Mouse (Mus musculus): ENCODE results near the gene Troap. TPM values are rescaled to one million over a fixed set of nuclear protein-coding genes. Genes with fewer than 3 reads are reported as not detected.
A peak's percentile ranks its signal among the peaks of the same experiment; 100 is the strongest.

Troap gene
- polyA plus RNA-seq, 1 experiment from 2014 or later, result 7.1 TPM

GRCm38 (mm10) chr15:99093291-99094258 lies 19.2 kb downstream of the Troap start:
- H3K27me3 ChIP-seq (ENCODE audit: control insufficient read depth, insufficient read depth, low read length), result peaks cover 28% of the 10 kb centered on the region; the same call in 1 of the 2 replicates
- DNase-seq (ENCODE audit: low spot score), result peak; percentile 56

GRCm38 (mm10) chr15:99094631-99095270 lies 20.4 kb downstream of the Troap start:
- ATAC-seq (ENCODE audit: low FRiP score, low TSS enrichment), result no peak
- Histone ChIP-seq H3K4me3 (ENCODE audit: low read depth, low read length) (no peak overlapping the region), H3K36me3 (ENCODE audit: control insufficient read depth, insufficient read depth, low read length) (no peaks in the 10 kb centered on the region), H3K4me2 (replicated peaks; ENCODE audit: low read depth) (no peak overlapping the region), H3K4me1 (replicated peaks; ENCODE audit: control insufficient read depth, insufficient read depth) (peaks cover 5% of the 10 kb centered on the region; the same call in 1 of the 2 replicates), H3K27me3 (ENCODE audit: control insufficient read depth, insufficient read depth, low read length) (peaks cover 25% of the 10 kb centered on the region; the same call in 1 of the 2 replicates), H3K9me3 (ENCODE audit: control insufficient read depth, low read length) (no peaks in the 10 kb centered on the region), H3K27ac (replicated peaks) (no peak overlapping the region), H3K9ac (ENCODE audit: low read length) (no peak overlapping the region)
- TF ChIP-seq EP300 (optimal IDR thresholded peaks at IDR 0.05), result no peak
- no peak for TF ChIP-seq CTCF (IDR thresholded peaks at IDR 0.05; ENCODE audit: low read depth)
- 2% methylated on average over 27 of the region's 27 CpGs for WGBS
- DNase-seq (ENCODE audit: low spot score), result no peak

More at GRCm38 (mm10) chr15:99093291-99094258, 19.2 kb downstream of the Troap start:
- 4% methylated on average over 56 of the region's 56 CpGs for WGBS
- H3K4me2 ChIP-seq (replicated peaks; ENCODE audit: low read depth), result peak overlapping the region; percentile 64
- TF ChIP-seq EP300 (optimal IDR thresholded peaks at IDR 0.05) (no peak), CTCF (IDR thresholded peaks at IDR 0.05; ENCODE audit: low read depth) (peak; percentile 60)
- H3K27ac ChIP-seq (replicated peaks), result no peak overlapping the region
- peak overlapping the region; percentile 38 for H3K4me3 ChIP-seq (ENCODE audit: low read depth, low read length)
- H3K36me3 ChIP-seq (ENCODE audit: control insufficient read depth, insufficient read depth, low read length), result no peaks in the 10 kb centered on the region
- H3K4me1 ChIP-seq (replicated peaks; ENCODE audit: control insufficient read depth, insufficient read depth), result peaks cover 5% of the 10 kb centered on the region; the same call in 1 of the 2 replicates
- peak overlapping the region; percentile 31 for H3K9ac ChIP-seq (ENCODE audit: low read length)
- no peaks in the 10 kb centered on the region for H3K9me3 ChIP-seq (ENCODE audit: control insufficient read depth, low read length)
- ATAC-seq (ENCODE audit: low FRiP score, low TSS enrichment), result peak; percentile 53

DNA sequence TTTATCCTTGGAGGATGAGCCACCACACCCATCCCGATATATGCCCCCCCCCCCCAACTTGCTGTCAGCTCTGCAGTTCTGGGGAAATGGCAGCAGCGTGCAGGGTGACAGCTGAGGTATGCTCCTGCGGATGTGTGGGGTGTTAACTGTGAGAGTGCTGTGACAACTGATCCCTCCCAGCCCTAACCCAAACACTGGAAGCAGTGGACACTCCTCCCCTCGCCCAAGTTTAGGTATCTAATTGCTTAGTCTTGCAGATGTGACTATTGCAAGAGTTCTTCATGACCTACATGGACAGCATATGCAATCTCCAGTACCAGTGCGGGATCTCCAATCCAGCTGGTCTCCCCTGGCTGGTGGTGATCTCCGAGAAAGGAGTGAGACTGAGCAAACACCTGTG lies 21.0 kb downstream of the Troap start:
- no peak for ATAC-seq (ENCODE audit: low FRiP score, low TSS enrichment)
- H3K27me3 ChIP-seq (ENCODE audit: control insufficient read depth, insufficient read depth, low read length), result peaks cover 25% of the 10 kb centered on the region; the same call in 1 of the 2 replicates
- no peak overlapping the region for H3K4me2 ChIP-seq (replicated peaks; ENCODE audit: low read depth)
- no peak overlapping the region for H3K4me3 ChIP-seq (ENCODE audit: low read depth, low read length)
- 24% methylated on average over 6 of the region's 6 CpGs for WGBS
- H3K9me3 ChIP-seq (ENCODE audit: control insufficient read depth, low read length), result no peaks in the 10 kb centered on the region
- TF ChIP-seq EP300 (optimal IDR thresholded peaks at IDR 0.05), result no peak
- no peak for TF ChIP-seq CTCF (IDR thresholded peaks at IDR 0.05; ENCODE audit: low read depth)
- H3K36me3 ChIP-seq (ENCODE audit: control insufficient read depth, insufficient read depth, low read length), result no peaks in the 10 kb centered on the region
- DNase-seq (ENCODE audit: low spot score), result no peak
- H3K27ac ChIP-seq (replicated peaks), result no peak overlapping the region
- no peak overlapping the region for H3K9ac ChIP-seq (ENCODE audit: low read length)
- H3K4me1 ChIP-seq (replicated peaks; ENCODE audit: control insufficient read depth, insufficient read depth), result peaks cover 5% of the 10 kb centered on the region; the same call in 1 of the 2 replicates

- Histone ChIP-seq H3K9ac (ENCODE audit: low read length) (peak overlapping the region; percentile 35; the same call in 1 of the 2 replicates), H3K36me3 (ENCODE audit: control insufficient read depth, insufficient read depth, low read length) (no peaks in the 10 kb centered on the region)
- TF ChIP-seq EP300 (optimal IDR thresholded peaks at IDR 0.05) (no peak), CTCF (IDR thresholded peaks at IDR 0.05; ENCODE audit: low read depth) (no peak)
Measured at GRCm38 (mm10) chr15:99096061-99096793, 21.9 kb downstream of the Troap start.

GRCm38 (mm10) chr15:99096831-99097500 lies 22.6 kb downstream of the Troap start:
- no peak for TF ChIP-seq CTCF (IDR thresholded peaks at IDR 0.05; ENCODE audit: low read depth)
- TF ChIP-seq EP300 (optimal IDR thresholded peaks at IDR 0.05), result no peak
- peak; percentile 57 for DNase-seq (ENCODE audit: low spot score)
- no peaks in the 10 kb centered on the region for H3K9me3 ChIP-seq (ENCODE audit: control insufficient read depth, low read length)
- peak overlapping the region; percentile 63 for H3K4me2 ChIP-seq (replicated peaks; ENCODE audit: low read depth)
- peak overlapping the region; percentile 35 for H3K9ac ChIP-seq (ENCODE audit: low read length)
- ATAC-seq (ENCODE audit: low FRiP score, low TSS enrichment), result no peak
- H3K27me3 ChIP-seq (ENCODE audit: control insufficient read depth, insufficient read depth, low read length), result peaks cover 25% of the 10 kb centered on the region; the same call in 1 of the 2 replicates
- peaks cover 5% of the 10 kb centered on the region; the same call in 1 of the 2 replicates for H3K4me1 ChIP-seq (replicated peaks; ENCODE audit: control insufficient read depth, insufficient read depth)
- no peaks in the 10 kb centered on the region for H3K36me3 ChIP-seq (ENCODE audit: control insufficient read depth, insufficient read depth, low read length)
- peak overlapping the region; percentile 39 for H3K4me3 ChIP-seq (ENCODE audit: low read depth, low read length)
- WGBS, result under 1% methylated on average over 49 of the region's 58 CpGs
- H3K27ac ChIP-seq (replicated peaks), result no peak overlapping the region

More at GRCm38 (mm10) chr15:99096061-99096793, 21.9 kb downstream of the Troap start:
- 9% methylated on average over 23 of the region's 24 CpGs for WGBS
- DNase-seq (ENCODE audit: low spot score), result no peak
- Histone ChIP-seq H3K9me3 (ENCODE audit: control insufficient read depth, low read length) (no peaks in the 10 kb centered on the region), H3K4me2 (replicated peaks; ENCODE audit: low read depth) (peak overlapping the region; percentile 63), H3K4me1 (replicated peaks; ENCODE audit: control insufficient read depth, insufficient read depth) (peaks cover 5% of the 10 kb centered on the region; the same call in 1 of the 2 replicates), H3K27ac (replicated peaks) (no peak overlapping the region), H3K27me3 (ENCODE audit: control insufficient read depth, insufficient read depth, low read length) (peaks cover 25% of the 10 kb centered on the region; the same call in 1 of the 2 replicates), H3K4me3 (ENCODE audit: low read depth, low read length) (peak overlapping the region; percentile 39)
- ATAC-seq (ENCODE audit: low FRiP score, low TSS enrichment), result no peak

All from stomach, postnatal 0 days (tissue).